Mouse (Mus musculus): Measurements from ENCODE around the gene Tns1. TPM values are rescaled to one million over a fixed set of nuclear protein-coding genes. Genes with fewer than 3 reads are reported as not detected.
"Not testable (repeated sequence)": the region's sequence is repeated elsewhere in the genome, so short reads cannot be mapped to it uniquely, and the experiment has no call there.

Gene Tns1
- total RNA-seq, 2 experiments from 2014 or later: 389 to 450 TPM

GRCm38 (mm10) chr1:73901496-73901899, 222.8 kb downstream of the Tns1 start:
- peak; percentile 74 to 80 for DNase-seq (ENCODE audit: low spot score in 2 of 2)

- DNase-seq (ENCODE audit: low spot score in 2 of 2): not testable (repeated sequence)
Observed at GRCm38 (mm10) chr1:73895451-73895850, 228.8 kb downstream of the Tns1 start.

GRCm38 (mm10) chr1:73880731-73881130, 243.5 kb downstream of the Tns1 start:
- no peak for DNase-seq (ENCODE audit: low spot score in 2 of 2)

- no peak for DNase-seq (ENCODE audit: low spot score in 2 of 2)
Observed at GRCm38 (mm10) chr1:73875676-73876218, 248.5 kb downstream of the Tns1 start.

GRCm38 (mm10) chr1:73864314-73864713, 259.9 kb downstream of the Tns1 start:
- DNase-seq (ENCODE audit: low spot score in 2 of 2): no peak

GRCm38 (mm10) chr1:73863074-73863431, 261.2 kb downstream of the Tns1 start:
- no peak for DNase-seq (ENCODE audit: low spot score in 2 of 2)

GRCm38 (mm10) chr1:73862323-73863073, 261.8 kb downstream of the Tns1 start:
- peak; percentile 8 to 42 for DNase-seq (ENCODE audit: low spot score in 2 of 2)

- no peak for DNase-seq (ENCODE audit: low spot score in 2 of 2)
Observed at GRCm38 (mm10) chr1:73860421-73860820, 263.8 kb downstream of the Tns1 start.

Other genes starting within 250 kb of the Tns1 start
- 1 to 10 TPM; 1.3 to 2.0 TPM for gene Rufy4, start 1.1 kb upstream of the Tns1 start, total RNA-seq (2021)
- under 1 TPM in 1 of 2 experiments, not detected in 1; 0.13 TPM for gene Cxcr2, start 29.5 kb upstream of the Tns1 start, total RNA-seq (2021)
- not detected for gene Cxcr1, start 70.2 kb upstream of the Tns1 start, total RNA-seq (2021)
- 100 to 1,000 TPM; 174 to 191 TPM for gene Arpc2, start 111.6 kb upstream of the Tns1 start, total RNA-seq (2021)
- gene Gpbar1, start 154.1 kb upstream of the Tns1 start, total RNA-seq (2021): not detected
- gene Aamp, start 160.3 kb upstream of the Tns1 start, total RNA-seq (2021): 100 to 1,000 TPM; 158 to 197 TPM
- gene Pnkd, start 160.5 kb upstream of the Tns1 start, total RNA-seq (2021): 10 to 100 TPM; 68.2 to 83.0 TPM
- gene Tmbim1, start 181.2 kb upstream of the Tns1 start, total RNA-seq (2021): 100 to 1,000 TPM; 106 to 113 TPM
- gene Catip, start 237.7 kb upstream of the Tns1 start, total RNA-seq (2021): under 1 TPM; 0.33 to 0.35 TPM

Data from adrenal gland, adult 18-20 months (tissue).